Mouse (Mus musculus): Measurements from ENCODE around the gene Atp6v0b. TPM values are rescaled to one million over a fixed set of nuclear protein-coding genes. Genes with fewer than 3 reads are reported as not detected.
A peak's percentile ranks its signal among the peaks of the same experiment; 100 is the strongest.

The Atp6v0b gene
- polyA plus RNA-seq, 1 experiment: 526 TPM

- DNase-seq: no peak
- Histone ChIP-seq H3K27me3 (ENCODE audit: control insufficient read depth, insufficient read depth, low read length) (no peaks in the 10 kb centered on the region; the same call in 1 of the 2 replicates), H3K4me3 (ENCODE audit: control insufficient read depth, insufficient read depth, low read length) (peak within 1 kb of the TSS; percentile 83), H3K4me1 (replicated peaks; ENCODE audit: control insufficient read depth, insufficient read depth, low read length) (peaks cover 9% of the 10 kb centered on the region; the same call in 1 of the 2 replicates), H3K27ac (ENCODE audit: control insufficient read depth, insufficient read depth, low read length) (no peak within 1 kb of the TSS), H3K36me3 (ENCODE audit: control insufficient read depth, insufficient read depth, low read length) (no peaks in the 10 kb centered on the region)
- TF ChIP-seq CTCF (IDR thresholded peaks at IDR 0.05; ENCODE audit: borderline replicate concordance, control insufficient read depth, extremely low read depth, insufficient read depth, low read length, poor library complexity) (no peak), POLR2A (IDR thresholded peaks at IDR 0.05; ENCODE audit: control insufficient read depth, extremely low read depth, insufficient read depth, low read length, poor library complexity) (no peak)
- WGBS: 52% methylated on average over 3 of the region's 3 CpGs
Measured at GRCm38 (mm10) chr4:117834457-117834844, 52.7 kb downstream of the Atp6v0b start, which contains the start of gene Slc6a9. Gene Slc6a9 (plus strand): TSS chr4:117834506.

Other genes starting within 250 kb of the Atp6v0b start
- gene Dmap1, start 205.1 kb downstream of the Atp6v0b start, polyA plus RNA-seq (2012; rRNA removed): 30.2 and 31.9 TPM in 2 replicates
- gene Gm12845, start 162.9 kb downstream of the Atp6v0b start, polyA plus RNA-seq (2012; rRNA removed): 0.09 TPM in 1 of 2 replicates, not detected in the other
- not detected in 2 replicates for gene Klf17, start 121.7 kb downstream of the Atp6v0b start, polyA plus RNA-seq (2012; rRNA removed)
- gene Slc6a9, start 52.8 kb downstream of the Atp6v0b start, polyA plus RNA-seq (2012; rRNA removed): 4.7 and 8.2 TPM in 2 replicates
- gene Ccdc24, start 14.8 kb downstream of the Atp6v0b start, polyA plus RNA-seq (2012; rRNA removed): 0.51 and 0.81 TPM in 2 replicates
- 3.7 and 4.4 TPM in 2 replicates for gene B4galt2, start 3.8 kb downstream of the Atp6v0b start, polyA plus RNA-seq (2012; rRNA removed)
- 38.8 and 45.8 TPM in 2 replicates for gene Dph2, start 4.7 kb upstream of the Atp6v0b start, polyA plus RNA-seq (2012; rRNA removed)
- 87.7 and 96.0 TPM in 2 replicates for gene Ipo13, start 27.7 kb upstream of the Atp6v0b start, polyA plus RNA-seq (2012; rRNA removed)
- 0.26 and 0.27 TPM in 2 replicates for gene Artn, start 42.4 kb upstream of the Atp6v0b start, polyA plus RNA-seq (2012; rRNA removed)
- gene St3gal3, start 247.6 kb upstream of the Atp6v0b start, polyA plus RNA-seq (2012; rRNA removed): 19.3 TPM in 2 replicates